Comparison of ENCODE assay signal across 8 mouse cellular contexts in genomic region chr11:75213372-75214080, GRCm38 (mm10). TPM values are rescaled to one million over a fixed set of nuclear protein-coding genes. Genes with fewer than 3 reads are reported as not detected.
DNase-seq lines count a peak whose midpoint lies in the region; ATAC-seq and TF ChIP-seq lines count a peak whose summit lies in the region.

No protein-coding gene starts in this region.

- TF ChIP-seq POLR2A in thymus, adult 2 months (IDR thresholded peaks at IDR 0.05; ENCODE audit: control insufficient read depth, extremely low read depth, insufficient read depth, low read length, poor library complexity), result no peak

- H3K36me3 ChIP-seq in thymus, adult 2 months (ENCODE audit: control insufficient read depth, insufficient read depth, low read length), result no peaks in the 10 kb centered on the region
- H3K36me3 ChIP-seq in embryonic facial prominence, embryonic 12.5 days, result no peaks in the 10 kb centered on the region
- no peaks in the 10 kb centered on the region for H3K36me3 ChIP-seq in hindbrain, embryonic 14.5 days (replicated peaks; ENCODE audit: control insufficient read depth, insufficient read depth)
- H3K36me3 ChIP-seq in midbrain, postnatal 0 days (ENCODE audit: insufficient read depth, low read length), result no peaks in the 10 kb centered on the region

- H3K9me3 ChIP-seq in embryonic facial prominence, embryonic 12.5 days, result no peaks in the 10 kb centered on the region
- H3K9me3 ChIP-seq in hindbrain, embryonic 14.5 days (ENCODE audit: control insufficient read depth, low read length), result no peaks in the 10 kb centered on the region
- no peaks in the 10 kb centered on the region for H3K9me3 ChIP-seq in midbrain, postnatal 0 days (ENCODE audit: low read length)

- H3K4me2 ChIP-seq in embryonic facial prominence, embryonic 12.5 days (replicated peaks), result peak overlapping the region; percentile 65
- H3K4me2 ChIP-seq in hindbrain, embryonic 14.5 days (replicated peaks), result peak overlapping the region; percentile 58
- H3K4me2 ChIP-seq in midbrain, postnatal 0 days (ENCODE audit: low read depth, low read length, poor library complexity, severe bottlenecking), result peak overlapping the region; percentile 49

- no peaks in the 10 kb centered on the region for H3K27me3 ChIP-seq in thymus, adult 2 months (ENCODE audit: control insufficient read depth, insufficient read depth, low read length)
- H3K27me3 ChIP-seq in embryonic facial prominence, embryonic 12.5 days, result peaks cover 12% of the 10 kb centered on the region; the same call in 1 of the 2 replicates
- H3K27me3 ChIP-seq in hindbrain, embryonic 14.5 days (ENCODE audit: control insufficient read depth, insufficient read depth, low read length), result no peaks in the 10 kb centered on the region
- H3K27me3 ChIP-seq in midbrain, postnatal 0 days (ENCODE audit: insufficient read depth, low read length), result no peaks in the 10 kb centered on the region

- no peak overlapping the region for H3K4me3 ChIP-seq in thymus, adult 2 months (ENCODE audit: control insufficient read depth, insufficient read depth, low read length)
- H3K4me3 ChIP-seq in embryonic facial prominence, embryonic 12.5 days, result peak overlapping the region; percentile 29
- peak overlapping the region; percentile 16; the same call in 1 of the 2 replicates for H3K4me3 ChIP-seq in hindbrain, embryonic 14.5 days (replicated peaks; ENCODE audit: low read length)
- peak overlapping the region; percentile 13; the same call in 1 of the 2 replicates for H3K4me3 ChIP-seq in midbrain, postnatal 0 days (ENCODE audit: low read depth, low read length)

- no peak for TF ChIP-seq CTCF in thymus, adult 2 months (IDR thresholded peaks at IDR 0.05; ENCODE audit: borderline replicate concordance, control insufficient read depth, extremely low read depth, insufficient read depth, low read length, poor library complexity)
- TF ChIP-seq CTCF in midbrain, postnatal 0 days (IDR thresholded peaks at IDR 0.05), result no peak

- WGBS in thymus, adult 2 months, result 49% methylated on average over 35 of the region's 35 CpGs
- 2% methylated on average over 34 of the region's 35 CpGs for WGBS in embryonic facial prominence, embryonic 12.5 days
- WGBS in hindbrain, embryonic 14.5 days, result 2% methylated on average over 35 of the region's 35 CpGs
- WGBS in midbrain, postnatal 0 days, result 5% methylated on average over 31 of the region's 35 CpGs

- ATAC-seq in embryonic facial prominence, embryonic 12.5 days (ENCODE audit: insufficient number of reproducible peaks, insufficient read depth, low FRiP score, low TSS enrichment), result no peak
- peak; percentile 65 for ATAC-seq in hindbrain, embryonic 14.5 days (ENCODE audit: low FRiP score)
- ATAC-seq in midbrain, postnatal 0 days (ENCODE audit: low FRiP score), result no peak

- H3K4me1 ChIP-seq in thymus, adult 2 months (replicated peaks; ENCODE audit: control insufficient read depth, insufficient read depth, low read length), result peaks cover 34% of the 10 kb centered on the region
- H3K4me1 ChIP-seq in embryonic facial prominence, embryonic 12.5 days, result peaks cover 25% of the 10 kb centered on the region
- peaks cover 26% of the 10 kb centered on the region for H3K4me1 ChIP-seq in hindbrain, embryonic 14.5 days (replicated peaks; ENCODE audit: control insufficient read depth, insufficient read depth, low read length)
- peaks cover 30% of the 10 kb centered on the region for H3K4me1 ChIP-seq in midbrain, postnatal 0 days (ENCODE audit: insufficient read depth, low read length)

- DNase-seq in thymus, postnatal 0 days (ENCODE audit: low spot score), result peak; percentile 78
- DNase-seq in thymus, adult 2 months, result no peak
- DNase-seq in hindbrain, embryonic 14.5 days (ENCODE audit: low spot score), result no peak
- peak; percentile 74 for DNase-seq in liver
- DNase-seq in midbrain, postnatal 0 days (ENCODE audit: low spot score), result peak; percentile 44
- no peak for DNase-seq in layer of hippocampus, adult 18-20 months (ENCODE audit: low spot score in 2 of 2)
- no peak for DNase-seq in spleen, postnatal 10 days (ENCODE audit: low spot score in 2 of 2)

- H3K9ac ChIP-seq in embryonic facial prominence, embryonic 12.5 days, result peak overlapping the region; percentile 53
- peak overlapping the region; percentile 57 for H3K9ac ChIP-seq in hindbrain, embryonic 14.5 days
- peak overlapping the region; percentile 51 for H3K9ac ChIP-seq in midbrain, postnatal 0 days (replicated peaks; ENCODE audit: low read length, poor library complexity, severe bottlenecking)

- H3K27ac ChIP-seq in thymus, adult 2 months (ENCODE audit: control insufficient read depth, insufficient read depth, low read length), result no peak overlapping the region
- no peak overlapping the region for H3K27ac ChIP-seq in embryonic facial prominence, embryonic 12.5 days
- peak overlapping the region; percentile 54; the same call in 1 of the 2 replicates for H3K27ac ChIP-seq in hindbrain, embryonic 14.5 days
- peak overlapping the region; percentile 55 for H3K27ac ChIP-seq in midbrain, postnatal 0 days (ENCODE audit: low read depth, low read length)

RNA-seq across cellular contexts. Expression of gene Rtn4rl1, which starts 19.9 kb away (rescaled TPM):
- polyA plus RNA-seq in thymus, postnatal 0 days (2015; fragmentation: Nextera tagmentation; extraction: Ambion mirVana), result 7.8 and 8.1 TPM in 2 replicates
- polyA plus RNA-seq in thymus, adult 2 months (2012; rRNA removed), result 15.3 and 15.5 TPM in 2 replicates
- 5.1 and 5.7 TPM in 2 replicates for polyA plus RNA-seq in embryonic facial prominence, embryonic 12.5 days (2016; fragmentation: Nextera tagmentation; extraction: Ambion mirVana)
- polyA plus RNA-seq in hindbrain, embryonic 14.5 days (2014; fragmentation: Nextera tagmentation; extraction: Ambion mirVana), result 8.5 and 10.3 TPM in 2 replicates
- 15.4 and 18.5 TPM in 2 replicates for total RNA-seq in midbrain, postnatal 0 days (2014; rRNA removed)
- 16.2 and 17.5 TPM in 2 replicates for polyA plus RNA-seq in midbrain, postnatal 0 days (2015; fragmentation: Nextera tagmentation; extraction: Ambion mirVana)
- 100 to 1,000 TPM; 109 to 117 TPM for total RNA-seq in layer of hippocampus, adult 18-20 months (2021)

RNA-seq across cellular contexts. Expression of gene Dph1, which starts 22.5 kb away (rescaled TPM):
- 14.0 and 14.1 TPM in 2 replicates for polyA plus RNA-seq in thymus, postnatal 0 days (2015; fragmentation: Nextera tagmentation; extraction: Ambion mirVana)
- 28.3 and 33.8 TPM in 2 replicates for polyA plus RNA-seq in thymus, adult 2 months (2012; rRNA removed)
- polyA plus RNA-seq in embryonic facial prominence, embryonic 12.5 days (2016; fragmentation: Nextera tagmentation; extraction: Ambion mirVana), result 22.6 and 23.3 TPM in 2 replicates
- polyA plus RNA-seq in hindbrain, embryonic 14.5 days (2014; fragmentation: Nextera tagmentation; extraction: Ambion mirVana), result 13.6 and 14.4 TPM in 2 replicates
- total RNA-seq in midbrain, postnatal 0 days (2014; rRNA removed), result 17.4 and 19.9 TPM in 2 replicates
- 10.8 and 12.1 TPM in 2 replicates for polyA plus RNA-seq in midbrain, postnatal 0 days (2015; fragmentation: Nextera tagmentation; extraction: Ambion mirVana)
- total RNA-seq in layer of hippocampus, adult 18-20 months (2021), result 10 to 100 TPM; 33.2 to 33.9 TPM

RNA-seq across cellular contexts. Expression of gene Ovca2, which starts 34.9 kb away (rescaled TPM):
- 34.2 and 37.7 TPM in 2 replicates for polyA plus RNA-seq in thymus, postnatal 0 days (2015; fragmentation: Nextera tagmentation; extraction: Ambion mirVana)
- 37.6 and 48.9 TPM in 2 replicates for polyA plus RNA-seq in thymus, adult 2 months (2012; rRNA removed)
- 30.0 and 31.5 TPM in 2 replicates for polyA plus RNA-seq in embryonic facial prominence, embryonic 12.5 days (2016; fragmentation: Nextera tagmentation; extraction: Ambion mirVana)
- polyA plus RNA-seq in hindbrain, embryonic 14.5 days (2014; fragmentation: Nextera tagmentation; extraction: Ambion mirVana), result 17.4 and 20.3 TPM in 2 replicates
- 14.2 and 26.0 TPM in 2 replicates for total RNA-seq in midbrain, postnatal 0 days (2014; rRNA removed)
- 10.4 and 12.7 TPM in 2 replicates for polyA plus RNA-seq in midbrain, postnatal 0 days (2015; fragmentation: Nextera tagmentation; extraction: Ambion mirVana)
- total RNA-seq in layer of hippocampus, adult 18-20 months (2021), result 10 to 100 TPM; 18.3 to 20.5 TPM

RNA-seq across cellular contexts. Expression of gene Hic1, which starts 44.2 kb away (rescaled TPM):
- polyA plus RNA-seq in thymus, postnatal 0 days (2015; fragmentation: Nextera tagmentation; extraction: Ambion mirVana), result 8.3 and 11.0 TPM in 2 replicates
- polyA plus RNA-seq in thymus, adult 2 months (2012; rRNA removed), result 10.6 and 14.1 TPM in 2 replicates
- polyA plus RNA-seq in embryonic facial prominence, embryonic 12.5 days (2016; fragmentation: Nextera tagmentation; extraction: Ambion mirVana), result 39.2 and 44.8 TPM in 2 replicates
- polyA plus RNA-seq in hindbrain, embryonic 14.5 days (2014; fragmentation: Nextera tagmentation; extraction: Ambion mirVana), result 1.9 and 2.6 TPM in 2 replicates
- total RNA-seq in midbrain, postnatal 0 days (2014; rRNA removed), result 7.1 and 8.0 TPM in 2 replicates
- 1.4 and 1.5 TPM in 2 replicates for polyA plus RNA-seq in midbrain, postnatal 0 days (2015; fragmentation: Nextera tagmentation; extraction: Ambion mirVana)
- 1 to 10 TPM; 2.7 to 3.3 TPM for total RNA-seq in layer of hippocampus, adult 18-20 months (2021)

Comparison
In these comparisons a context has a peak if more than half of its experiments do, and no peak if none do; other contexts are left out.
1. DNase-seq: peak in thymus, postnatal 0 days (single experiment), liver (single experiment) and midbrain, postnatal 0 days (single experiment); none in thymus, adult 2 months (single experiment), hindbrain, embryonic 14.5 days (single experiment), layer of hippocampus, adult 18-20 months (0 of 2) and spleen, postnatal 10 days (0 of 2).
2. H3K27ac ChIP-seq: peak in hindbrain, embryonic 14.5 days (single experiment) and midbrain, postnatal 0 days (single experiment); none in thymus, adult 2 months (single experiment) and embryonic facial prominence, embryonic 12.5 days (single experiment).
3. Peak in every context shown above with its lines, with median percentiles within 50 percentile points of each other: H3K4me2 ChIP-seq and H3K9ac ChIP-seq.